Mouse (Mus musculus): ENCODE data around the gene Cdk2ap2.

- TF ChIP-seq POLR2A (IDR thresholded peaks at IDR 0.05; ENCODE audit: insufficient read depth, low read length) (no peak), EP300 (IDR thresholded peaks at IDR 0.05; ENCODE audit: insufficient read depth, low read depth, low read length) (no peak)
These were observed 8.8 kb upstream of the Cdk2ap2 start for GRCm38 (mm10) chr19:4088146-4088545.

Data from ES-Bruce4 (cell line).